Mouse (Mus musculus) layer of hippocampus, adult 9-11 months (tissue): ENCODE data around the gene Zdhhc5.

Experiments
- DNase-seq: peaks from one replicate; pipeline ENCODE4 v3.0.0; 2022

The Zdhhc5 gene

GRCm38 (mm10) chr2:84638428-84639220 is 76.4 kb downstream of the Zdhhc5 start:
- DNase-seq: no peak
